Mouse (Mus musculus): ENCODE data around the gene Casq2. TPM values are rescaled to one million over a fixed set of nuclear protein-coding genes. Genes with fewer than 3 reads are reported as not detected.

Casq2 gene
- polyA plus RNA-seq, 1 experiment from 2014 or later, result 6.2 TPM

- Histone ChIP-seq H3K27me3 (replicated peaks) (no peaks in the 10 kb centered on the region), H3K9ac (replicated peaks) (no peak overlapping the region), H3K4me1 (peaks cover 4% of the 10 kb centered on the region; the same call in 1 of the 2 replicates), H3K27ac (replicated peaks) (no peak overlapping the region), H3K9me3 (replicated peaks) (no peaks in the 10 kb centered on the region), H3K4me3 (replicated peaks) (no peak overlapping the region), H3K36me3 (no peaks in the 10 kb centered on the region), H3K4me2 (no peak overlapping the region)
- ATAC-seq (ENCODE audit: low FRiP score), result no peak
- WGBS, result 45% methylated on average over 14 of the region's 14 CpGs
These were observed 24.1 kb upstream of the Casq2 start for GRCm38 (mm10) chr3:102061923-102062670.

DNA sequence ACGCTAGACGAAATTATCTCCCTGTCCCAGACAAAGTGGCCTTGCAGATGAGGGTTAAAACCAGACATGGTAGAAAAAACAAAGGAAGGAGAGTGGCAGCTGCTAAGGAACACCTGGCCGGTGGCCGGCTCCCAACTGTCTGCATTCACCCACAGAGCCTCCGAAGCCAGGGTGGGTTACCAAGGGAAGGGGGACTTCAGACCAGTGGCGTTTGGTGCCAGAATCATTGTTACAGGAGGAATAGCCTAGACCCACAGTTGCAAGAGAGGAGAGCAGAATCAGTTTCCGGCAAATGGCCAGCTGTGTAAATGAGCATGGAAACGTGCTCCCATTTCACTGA is 23.6 kb upstream of the Casq2 start:
- H3K27me3 ChIP-seq (replicated peaks), result no peaks in the 10 kb centered on the region
- no peaks in the 10 kb centered on the region for H3K9me3 ChIP-seq (replicated peaks)
- H3K36me3 ChIP-seq, result no peaks in the 10 kb centered on the region
- H3K27ac ChIP-seq (replicated peaks), result no peak overlapping the region
- ATAC-seq (ENCODE audit: low FRiP score), result no peak
- 30% methylated on average over 8 of the region's 8 CpGs for WGBS
- H3K4me3 ChIP-seq (replicated peaks), result no peak overlapping the region
- H3K4me1 ChIP-seq, result peaks cover 4% of the 10 kb centered on the region; the same call in 1 of the 2 replicates
- no peak overlapping the region for H3K9ac ChIP-seq (replicated peaks)
- H3K4me2 ChIP-seq, result no peak overlapping the region

- WGBS, result 79% methylated on average over 10 of the region's 10 CpGs
- H3K27ac ChIP-seq (replicated peaks), result no peak overlapping the region
- ATAC-seq (ENCODE audit: low FRiP score), result peak; percentile 35; the same call in 1 of the 2 replicates
These were observed 22.7 kb upstream of the Casq2 start for GRCm38 (mm10) chr3:102063273-102064120.

GRCm38 (mm10) chr3:102064566-102064965 is 21.6 kb upstream of the Casq2 start:
- H3K4me2 ChIP-seq, result no peak overlapping the region
- H3K9ac ChIP-seq (replicated peaks), result no peak overlapping the region
- no peaks in the 10 kb centered on the region for H3K27me3 ChIP-seq (replicated peaks)
- no peak overlapping the region for H3K4me3 ChIP-seq (replicated peaks)
- ATAC-seq (ENCODE audit: low FRiP score), result no peak
- H3K27ac ChIP-seq (replicated peaks), result no peak overlapping the region
- peaks cover 4% of the 10 kb centered on the region; the same call in 1 of the 2 replicates for H3K4me1 ChIP-seq
- no peaks in the 10 kb centered on the region for H3K9me3 ChIP-seq (replicated peaks)
- H3K36me3 ChIP-seq, result no peaks in the 10 kb centered on the region
- WGBS, result 82% methylated on average over 6 of the region's 6 CpGs

More at GRCm38 (mm10) chr3:102063273-102064120, 22.7 kb upstream of the Casq2 start:
- Histone ChIP-seq H3K36me3 (no peaks in the 10 kb centered on the region), H3K9me3 (replicated peaks) (no peaks in the 10 kb centered on the region), H3K27me3 (replicated peaks) (no peaks in the 10 kb centered on the region), H3K4me3 (replicated peaks) (no peak overlapping the region), H3K9ac (replicated peaks) (no peak overlapping the region), H3K4me2 (no peak overlapping the region), H3K4me1 (peaks cover 4% of the 10 kb centered on the region; the same call in 1 of the 2 replicates)

DNA sequence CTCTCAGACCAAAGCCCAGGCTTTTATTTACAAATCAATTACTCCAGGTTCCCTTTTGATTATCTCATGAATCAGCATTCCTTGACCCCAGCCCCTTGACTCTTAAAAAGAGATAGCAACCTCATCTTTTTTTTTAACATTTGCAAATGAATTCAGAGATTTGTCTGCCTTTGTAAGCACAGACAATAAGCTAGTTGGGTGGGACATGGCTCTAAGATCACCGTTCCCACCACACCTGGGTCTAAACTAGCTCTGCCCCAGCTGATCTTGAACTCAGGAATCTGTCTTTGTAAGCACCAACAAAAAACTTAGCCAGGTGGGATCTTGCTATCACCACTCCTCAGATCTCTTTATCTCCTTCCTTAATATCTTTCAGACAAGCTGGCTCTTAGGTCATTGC is 18.9 kb upstream of the Casq2 start:
- 57% methylated on average over 1 of the region's 1 CpGs for WGBS

DNA sequence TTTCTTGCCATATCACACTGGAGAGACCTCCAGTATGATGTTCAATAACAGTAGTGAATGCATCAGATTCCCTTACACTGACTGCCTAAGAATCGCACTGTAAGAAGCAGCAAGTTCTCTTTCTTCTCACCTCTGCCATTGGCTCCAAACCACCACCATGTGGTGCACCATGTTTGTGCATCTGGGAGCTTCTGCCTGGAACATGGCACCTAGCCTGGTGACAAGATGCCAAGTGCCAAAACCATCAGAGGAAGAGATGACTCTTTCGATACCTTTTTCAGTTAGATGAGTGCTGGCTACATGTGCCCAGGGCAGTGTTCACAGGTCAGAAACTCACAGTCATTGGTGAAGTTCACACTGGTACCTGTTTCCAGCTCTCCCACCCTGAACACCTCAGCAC is 18.4 kb upstream of the Casq2 start:
- no peaks in the 10 kb centered on the region for H3K36me3 ChIP-seq
- no peak overlapping the region for H3K9ac ChIP-seq (replicated peaks)
- no peak overlapping the region for H3K4me3 ChIP-seq (replicated peaks)
- H3K27ac ChIP-seq (replicated peaks), result no peak overlapping the region
- H3K27me3 ChIP-seq (replicated peaks), result no peaks in the 10 kb centered on the region
- no peaks in the 10 kb centered on the region for H3K4me1 ChIP-seq
- 96% methylated on average over 2 of the region's 2 CpGs for WGBS
- ATAC-seq (ENCODE audit: low FRiP score), result no peak
- no peaks in the 10 kb centered on the region for H3K9me3 ChIP-seq (replicated peaks)
- no peak overlapping the region for H3K4me2 ChIP-seq

More for the DNA sequence above, 18.9 kb upstream of the Casq2 start:
- no peak for ATAC-seq (ENCODE audit: low FRiP score)
- Histone ChIP-seq H3K27me3 (replicated peaks) (no peaks in the 10 kb centered on the region), H3K4me1 (peaks cover 3% of the 10 kb centered on the region; the same call in 1 of the 2 replicates), H3K9ac (replicated peaks) (no peak overlapping the region), H3K4me2 (no peak overlapping the region), H3K4me3 (replicated peaks) (no peak overlapping the region), H3K9me3 (replicated peaks) (no peaks in the 10 kb centered on the region), H3K27ac (replicated peaks) (no peak overlapping the region), H3K36me3 (no peaks in the 10 kb centered on the region)

GRCm38 (mm10) chr3:102069260-102069659 is 17.0 kb upstream of the Casq2 start:
- Histone ChIP-seq H3K4me3 (replicated peaks) (no peak overlapping the region), H3K27me3 (replicated peaks) (no peaks in the 10 kb centered on the region), H3K9me3 (replicated peaks) (no peaks in the 10 kb centered on the region), H3K9ac (replicated peaks) (no peak overlapping the region), H3K27ac (replicated peaks) (no peak overlapping the region), H3K36me3 (no peaks in the 10 kb centered on the region), H3K4me2 (no peak overlapping the region), H3K4me1 (no peaks in the 10 kb centered on the region)
- 88% methylated on average over 4 of the region's 4 CpGs for WGBS
- ATAC-seq (ENCODE audit: low FRiP score), result no peak

GRCm38 (mm10) chr3:102069686-102070085 is 16.5 kb upstream of the Casq2 start:
- no peaks in the 10 kb centered on the region for H3K27me3 ChIP-seq (replicated peaks)
- H3K36me3 ChIP-seq, result no peaks in the 10 kb centered on the region
- no peak overlapping the region for H3K27ac ChIP-seq (replicated peaks)
- ATAC-seq (ENCODE audit: low FRiP score), result no peak
- no peak overlapping the region for H3K4me2 ChIP-seq
- H3K9ac ChIP-seq (replicated peaks), result no peak overlapping the region
- WGBS, result 89% methylated on average over 5 of the region's 5 CpGs
- H3K4me3 ChIP-seq (replicated peaks), result no peak overlapping the region
- H3K4me1 ChIP-seq, result no peaks in the 10 kb centered on the region
- H3K9me3 ChIP-seq (replicated peaks), result no peaks in the 10 kb centered on the region

DNA sequence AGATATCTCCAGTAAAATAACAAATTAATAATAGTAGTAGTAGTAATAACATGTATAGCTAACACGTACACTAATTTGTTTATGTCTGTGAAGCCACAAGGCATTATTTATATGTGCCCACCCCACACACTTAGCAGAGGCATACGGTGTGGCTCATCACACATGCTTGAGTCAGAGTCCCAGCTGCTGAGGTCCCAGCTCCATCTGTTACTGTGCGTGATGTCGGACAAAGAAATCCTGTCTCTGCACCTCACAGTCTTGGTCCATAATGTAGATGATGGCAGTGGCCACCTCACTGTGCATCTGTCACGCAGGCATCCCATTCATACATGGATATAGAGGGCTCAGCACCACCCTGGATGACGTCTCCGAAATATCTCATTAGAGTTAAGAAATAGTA is 15.9 kb upstream of the Casq2 start:
- no peak for ATAC-seq (ENCODE audit: low FRiP score)
- Histone ChIP-seq H3K9me3 (replicated peaks) (no peaks in the 10 kb centered on the region), H3K4me2 (no peak overlapping the region), H3K36me3 (no peaks in the 10 kb centered on the region), H3K9ac (replicated peaks) (no peak overlapping the region), H3K4me3 (replicated peaks) (no peak overlapping the region), H3K27me3 (replicated peaks) (no peaks in the 10 kb centered on the region), H3K27ac (replicated peaks) (no peak overlapping the region), H3K4me1 (no peaks in the 10 kb centered on the region)
- WGBS, result 64% methylated on average over 7 of the region's 7 CpGs

- WGBS, result 94% methylated on average over 3 of the region's 3 CpGs
- no peaks in the 10 kb centered on the region for H3K27me3 ChIP-seq (replicated peaks)
- H3K9ac ChIP-seq (replicated peaks), result no peak overlapping the region
- H3K4me1 ChIP-seq, result no peaks in the 10 kb centered on the region
- no peak overlapping the region for H3K4me3 ChIP-seq (replicated peaks)
- no peak overlapping the region for H3K4me2 ChIP-seq
- no peak overlapping the region for H3K27ac ChIP-seq (replicated peaks)
- H3K36me3 ChIP-seq, result no peaks in the 10 kb centered on the region
- no peak for ATAC-seq (ENCODE audit: low FRiP score)
- no peaks in the 10 kb centered on the region for H3K9me3 ChIP-seq (replicated peaks)
These were observed 15.2 kb upstream of the Casq2 start for GRCm38 (mm10) chr3:102071016-102071415.

- no peak for ATAC-seq (ENCODE audit: low FRiP score)
- Histone ChIP-seq H3K36me3 (no peaks in the 10 kb centered on the region), H3K4me3 (replicated peaks) (no peak overlapping the region), H3K4me2 (no peak overlapping the region), H3K27ac (replicated peaks) (no peak overlapping the region), H3K4me1 (0 out of 2 replicates have a peak, but pooled peaks cover 3% of the 10 kb centered on the region), H3K9me3 (replicated peaks) (no peaks in the 10 kb centered on the region), H3K27me3 (replicated peaks) (0 out of 2 replicates have a peak, but pooled peaks cover 2% of the 10 kb centered on the region), H3K9ac (replicated peaks) (no peak overlapping the region)
- 86% methylated on average over 2 of the region's 2 CpGs for WGBS
These were observed 6.8 kb upstream of the Casq2 start for GRCm38 (mm10) chr3:102079413-102079812.

- Histone ChIP-seq H3K9ac (replicated peaks) (no peak overlapping the region), H3K4me3 (replicated peaks) (no peak overlapping the region), H3K36me3 (no peaks in the 10 kb centered on the region), H3K27me3 (replicated peaks) (peaks cover 2% of the 10 kb centered on the region; the same call in 1 of the 2 replicates), H3K4me1 (0 out of 2 replicates have a peak, but pooled peaks cover 3% of the 10 kb centered on the region), H3K27ac (replicated peaks) (no peak overlapping the region), H3K9me3 (replicated peaks) (no peaks in the 10 kb centered on the region), H3K4me2 (no peak overlapping the region)
- WGBS, result 22% methylated on average over 3 of the region's 3 CpGs
- ATAC-seq (ENCODE audit: low FRiP score), result peak; percentile 82
These were observed 4.4 kb upstream of the Casq2 start for GRCm38 (mm10) chr3:102081862-102082261.

Measured in neural tube, embryonic 15.5 days (tissue).